Mouse (Mus musculus): ENCODE results near the gene 4930523C07Rik.

Gene 4930523C07Rik

GRCm38 (mm10) chr1:160044237-160045021, at the start of gene 4930523C07Rik:
Gene 4930523C07Rik, plus strand, starts transcription at chr1:160044382.
- Histone ChIP-seq H3K36me3 (ENCODE audit: insufficient read depth, low read length) (no peaks in the 10 kb centered on the region), H3K4me3 (replicated peaks; ENCODE audit: low read length) (peak within 1 kb of the TSS; percentile 75), H3K9me3 (ENCODE audit: low read length) (no peaks in the 10 kb centered on the region), H3K4me1 (replicated peaks; ENCODE audit: low read depth, low read length) (peaks cover 9% of the 10 kb centered on the region), H3K27me3 (ENCODE audit: insufficient read depth, low read length) (peaks cover 34% of the 10 kb centered on the region)
- TF ChIP-seq POU5F1 (IDR thresholded peaks at IDR 0.05; ENCODE audit: borderline replicate concordance, low read length) (no peak), CTCF (conservative IDR thresholded peaks at IDR 0.05; ENCODE audit: low read length) (no peak), NANOG (IDR thresholded peaks at IDR 0.05; ENCODE audit: borderline replicate concordance, low read length) (no peak)

GRCm38 (mm10) chr1:159997329-159997728, 46.9 kb upstream of the 4930523C07Rik start:
- no peaks in the 10 kb centered on the region for H3K36me3 ChIP-seq (ENCODE audit: insufficient read depth, low read length)
- no peaks in the 10 kb centered on the region for H3K9me3 ChIP-seq (ENCODE audit: low read length)
- no peak for TF ChIP-seq POU5F1 (IDR thresholded peaks at IDR 0.05; ENCODE audit: borderline replicate concordance, low read length)
- no peaks in the 10 kb centered on the region for H3K4me1 ChIP-seq (replicated peaks; ENCODE audit: low read depth, low read length)
- H3K4me3 ChIP-seq (replicated peaks; ENCODE audit: low read length) = no peak overlapping the region
- no peaks in the 10 kb centered on the region for H3K27me3 ChIP-seq (ENCODE audit: insufficient read depth, low read length)

- Histone ChIP-seq H3K36me3 (ENCODE audit: insufficient read depth, low read length) (no peaks in the 10 kb centered on the region), H3K4me1 (replicated peaks; ENCODE audit: low read depth, low read length) (no peaks in the 10 kb centered on the region), H3K27me3 (ENCODE audit: insufficient read depth, low read length) (no peaks in the 10 kb centered on the region), H3K4me3 (replicated peaks; ENCODE audit: low read length) (no peak overlapping the region), H3K9me3 (ENCODE audit: low read length) (no peaks in the 10 kb centered on the region)
- TF ChIP-seq POU5F1 (IDR thresholded peaks at IDR 0.05; ENCODE audit: borderline replicate concordance, low read length) (no peak), NANOG (IDR thresholded peaks at IDR 0.05; ENCODE audit: borderline replicate concordance, low read length) (no peak), CTCF (conservative IDR thresholded peaks at IDR 0.05; ENCODE audit: low read length) (no peak)
Measured at GRCm38 (mm10) chr1:159998349-159998748, 45.8 kb upstream of the 4930523C07Rik start.

- Histone ChIP-seq H3K4me3 (replicated peaks; ENCODE audit: low read length) (no peak overlapping the region), H3K27me3 (ENCODE audit: insufficient read depth, low read length) (no peaks in the 10 kb centered on the region), H3K36me3 (ENCODE audit: insufficient read depth, low read length) (no peaks in the 10 kb centered on the region), H3K4me1 (replicated peaks; ENCODE audit: low read depth, low read length) (no peaks in the 10 kb centered on the region), H3K9me3 (ENCODE audit: low read length) (no peaks in the 10 kb centered on the region)
- TF ChIP-seq CTCF (conservative IDR thresholded peaks at IDR 0.05; ENCODE audit: low read length) (no peak), POU5F1 (IDR thresholded peaks at IDR 0.05; ENCODE audit: borderline replicate concordance, low read length) (no peak), NANOG (IDR thresholded peaks at IDR 0.05; ENCODE audit: borderline replicate concordance, low read length) (no peak)
Measured at GRCm38 (mm10) chr1:159999232-159999631, 45.0 kb upstream of the 4930523C07Rik start.

- TF ChIP-seq CTCF (conservative IDR thresholded peaks at IDR 0.05; ENCODE audit: low read length) (no peak), POU5F1 (IDR thresholded peaks at IDR 0.05; ENCODE audit: borderline replicate concordance, low read length) (no peak), NANOG (IDR thresholded peaks at IDR 0.05; ENCODE audit: borderline replicate concordance, low read length) (no peak)
- H3K27me3 ChIP-seq (ENCODE audit: insufficient read depth, low read length) = no peaks in the 10 kb centered on the region
- 0 out of 2 replicates have a peak, but pooled peaks cover 2% of the 10 kb centered on the region for H3K4me1 ChIP-seq (replicated peaks; ENCODE audit: low read depth, low read length)
- no peaks in the 10 kb centered on the region for H3K9me3 ChIP-seq (ENCODE audit: low read length)
- no peaks in the 10 kb centered on the region for H3K36me3 ChIP-seq (ENCODE audit: insufficient read depth, low read length)
- no peak overlapping the region for H3K4me3 ChIP-seq (replicated peaks; ENCODE audit: low read length)
Measured at GRCm38 (mm10) chr1:160005319-160005718, 38.9 kb upstream of the 4930523C07Rik start.

GRCm38 (mm10) chr1:160006919-160007588, 37.1 kb upstream of the 4930523C07Rik start:
- Histone ChIP-seq H3K36me3 (ENCODE audit: insufficient read depth, low read length) (no peaks in the 10 kb centered on the region), H3K27me3 (ENCODE audit: insufficient read depth, low read length) (no peaks in the 10 kb centered on the region), H3K4me3 (replicated peaks; ENCODE audit: low read length) (no peak overlapping the region), H3K9me3 (ENCODE audit: low read length) (no peaks in the 10 kb centered on the region), H3K4me1 (replicated peaks; ENCODE audit: low read depth, low read length) (0 out of 2 replicates have a peak, but pooled peaks cover 2% of the 10 kb centered on the region)
- TF ChIP-seq CTCF (conservative IDR thresholded peaks at IDR 0.05; ENCODE audit: low read length) (no peak), POU5F1 (IDR thresholded peaks at IDR 0.05; ENCODE audit: borderline replicate concordance, low read length) (no peak), NANOG (IDR thresholded peaks at IDR 0.05; ENCODE audit: borderline replicate concordance, low read length) (no peak)

- Histone ChIP-seq H3K27me3 (ENCODE audit: insufficient read depth, low read length) (no peaks in the 10 kb centered on the region), H3K36me3 (ENCODE audit: insufficient read depth, low read length) (no peaks in the 10 kb centered on the region), H3K4me3 (replicated peaks; ENCODE audit: low read length) (no peak overlapping the region), H3K9me3 (ENCODE audit: low read length) (no peaks in the 10 kb centered on the region), H3K4me1 (replicated peaks; ENCODE audit: low read depth, low read length) (no peaks in the 10 kb centered on the region)
- TF ChIP-seq CTCF (conservative IDR thresholded peaks at IDR 0.05; ENCODE audit: low read length) (no peak), NANOG (IDR thresholded peaks at IDR 0.05; ENCODE audit: borderline replicate concordance, low read length) (no peak), POU5F1 (IDR thresholded peaks at IDR 0.05; ENCODE audit: borderline replicate concordance, low read length) (no peak)
Measured at GRCm38 (mm10) chr1:160013042-160013441, 31.1 kb upstream of the 4930523C07Rik start.

GRCm38 (mm10) chr1:160024339-160024980, 19.7 kb upstream of the 4930523C07Rik start:
- Histone ChIP-seq H3K27me3 (ENCODE audit: insufficient read depth, low read length) (no peaks in the 10 kb centered on the region; the same call in 1 of the 2 replicates), H3K9me3 (ENCODE audit: low read length) (no peaks in the 10 kb centered on the region), H3K4me1 (replicated peaks; ENCODE audit: low read depth, low read length) (no peaks in the 10 kb centered on the region), H3K4me3 (replicated peaks; ENCODE audit: low read length) (no peak overlapping the region), H3K36me3 (ENCODE audit: insufficient read depth, low read length) (no peaks in the 10 kb centered on the region)
- TF ChIP-seq CTCF (conservative IDR thresholded peaks at IDR 0.05; ENCODE audit: low read length) (no peak), POU5F1 (IDR thresholded peaks at IDR 0.05; ENCODE audit: borderline replicate concordance, low read length) (no peak), NANOG (IDR thresholded peaks at IDR 0.05; ENCODE audit: borderline replicate concordance, low read length) (no peak)
